Mouse (Mus musculus) brain, embryonic 14.5 days (tissue): ENCODE data around the gene Plcb1. TPM values are rescaled to one million over a fixed set of nuclear protein-coding genes. Genes with fewer than 3 reads are reported as not detected.

Experiments
- DNase-seq: peaks from one replicate; pipeline ENCODE4 v3.0.0-alpha.2; 2011; ENCODE audit warnings: low read depth
- CTCF ChIP-seq: fragments of 200-500 bp; IDR thresholded peaks from 2 replicates; pipeline ENCODE4 v1.5.1; 2012; ENCODE audit warnings: inconsistent platforms, mild to moderate bottlenecking, moderate library complexity, borderline replicate concordance; ENCODE audit not compliant: insufficient read depth, insufficient read length; ENCODE audit errors: extremely low read depth
- POLR2A ChIP-seq: fragments of 200-500 bp; IDR thresholded peaks from 2 replicates; pipeline ENCODE4 v1.6.1; 2012; ENCODE audit warnings: mild to moderate bottlenecking, inconsistent platforms, borderline replicate concordance; ENCODE audit not compliant: poor library complexity, insufficient read depth, insufficient read length, severe bottlenecking; ENCODE audit errors: extremely low read depth
- polyA plus RNA-seq: library from polyadenylated mRNA; depleted of rRNA; stranded (reverse); fragments of >200 nt; gene quantifications from 2 replicates; pipeline ENCODE4 v1.2.3, GENCODE M21; 2012

Plcb1 gene
- polyA plus RNA-seq, 1 experiment: 15.2 TPM

- peak; percentile 67 for DNase-seq
- TF ChIP-seq CTCF (no peak), POLR2A (no peak)
These were observed 570.4 kb downstream of the Plcb1 start for GRCm38 (mm10) chr2:135356311-135356710.

- TF ChIP-seq CTCF (peak; percentile 46; the same call in 1 of the 2 replicates), POLR2A (no peak)
- DNase-seq: peak; percentile 73
These were observed 575.9 kb downstream of the Plcb1 start for GRCm38 (mm10) chr2:135361798-135362197.

- TF ChIP-seq POLR2A (no peak), CTCF (no peak)
- DNase-seq: no peak
These were observed 577.1 kb downstream of the Plcb1 start for GRCm38 (mm10) chr2:135362948-135363347.

GRCm38 (mm10) chr2:135370259-135370835 is 584.5 kb downstream of the Plcb1 start:
- TF ChIP-seq POLR2A (no peak), CTCF (no peak)
- DNase-seq: no peak

- DNase-seq: peak; percentile 73
These were observed 594.9 kb downstream of the Plcb1 start for GRCm38 (mm10) chr2:135380796-135381195.

GRCm38 (mm10) chr2:135381396-135381795 is 595.5 kb downstream of the Plcb1 start:
- TF ChIP-seq POLR2A (no peak), CTCF (no peak)
- DNase-seq: no peak

GRCm38 (mm10) chr2:135387990-135388389 is 602.1 kb downstream of the Plcb1 start:
- DNase-seq: peak; percentile 44
- peak; percentile 42; the same call in 1 of the 2 replicates for TF ChIP-seq CTCF
- no peak for TF ChIP-seq POLR2A

- TF ChIP-seq POLR2A (no peak), CTCF (no peak)
- DNase-seq: no peak
These were observed 608.8 kb downstream of the Plcb1 start for GRCm38 (mm10) chr2:135394698-135395097.

GRCm38 (mm10) chr2:135396375-135396774 is 610.5 kb downstream of the Plcb1 start:
- TF ChIP-seq CTCF: no peak
- no peak for TF ChIP-seq POLR2A
- no peak for DNase-seq

GRCm38 (mm10) chr2:135397970-135398369 is 612.1 kb downstream of the Plcb1 start:
- TF ChIP-seq POLR2A (no peak), CTCF (no peak)
- no peak for DNase-seq

GRCm38 (mm10) chr2:135399760-135400159 is 613.9 kb downstream of the Plcb1 start:
- no peak for DNase-seq
- TF ChIP-seq POLR2A: no peak
- no peak for TF ChIP-seq CTCF

GRCm38 (mm10) chr2:135402916-135403315 is 617.0 kb downstream of the Plcb1 start:
- no peak for TF ChIP-seq POLR2A
- TF ChIP-seq CTCF: no peak
- no peak for DNase-seq

- TF ChIP-seq CTCF: no peak
- TF ChIP-seq POLR2A: no peak
- DNase-seq: no peak
These were observed 617.5 kb downstream of the Plcb1 start for GRCm38 (mm10) chr2:135403344-135403743.

GRCm38 (mm10) chr2:135404095-135404494 is 618.2 kb downstream of the Plcb1 start:
- no peak for DNase-seq
- TF ChIP-seq CTCF (no peak), POLR2A (no peak)
